ENCODE assay signal across 11 mouse cellular contexts in genomic region chr5:53379612-53380011, GRCm38 (mm10).
A peak's percentile ranks its signal among the peaks of the same experiment; 100 is the strongest.
DNase-seq lines count a peak whose midpoint lies in the region; ATAC-seq lines count a peak whose summit lies in the region.
"Had no signal": no experiment of that assay in that cellular context is flagged by ENCODE, and none has a peak within 500 bp of the region (broad histone marks: within the 10 kb centered on the region; RNA-seq: fewer than 3 reads in every experiment).

No protein-coding gene starts in this region.

- no peak for ATAC-seq in forebrain, embryonic 16.5 days
- ATAC-seq in forebrain, embryonic 15.5 days (replicated peaks): no peak
- ATAC-seq in midbrain, embryonic 16.5 days: peak; percentile 32; the same call in 1 of the 2 replicates
- ATAC-seq in stomach, embryonic 15.5 days (ENCODE audit: insufficient read depth, low FRiP score, low read depth): peak; percentile 70
- no peak for ATAC-seq in monocyte, adult 5-6 weeks (replicated peaks; ENCODE audit: insufficient number of reproducible peaks, low FRiP score, low TSS enrichment, poor library complexity, severe bottlenecking)
- ATAC-seq: forebrain, embryonic 14.5 days had no signal

- WGBS in forebrain, embryonic 16.5 days: 67% methylated on average over 17 of the region's 17 CpGs
- 71% methylated on average over 17 of the region's 17 CpGs for WGBS in forebrain, embryonic 15.5 days
- WGBS in midbrain, embryonic 16.5 days: 68% methylated on average over 17 of the region's 17 CpGs
- 84% methylated on average over 17 of the region's 17 CpGs for WGBS in midbrain, embryonic 10.5 days
- WGBS in stomach, embryonic 15.5 days: 34% methylated on average over 17 of the region's 17 CpGs

- no peak overlapping the region for H3K27ac ChIP-seq in forebrain, embryonic 16.5 days (ENCODE audit: low read length)
- no peak overlapping the region for H3K27ac ChIP-seq in forebrain, embryonic 15.5 days (replicated peaks)
- no peak overlapping the region for H3K27ac ChIP-seq in midbrain, embryonic 16.5 days (ENCODE audit: low read length)
- no peak overlapping the region for H3K27ac ChIP-seq in midbrain, embryonic 10.5 days (replicated peaks)
- peak overlapping the region; percentile 78 for H3K27ac ChIP-seq in stomach, embryonic 15.5 days

- H3K4me3 ChIP-seq in forebrain, embryonic 16.5 days (replicated peaks; ENCODE audit: low read length): no peak overlapping the region
- H3K4me3 ChIP-seq in forebrain, embryonic 15.5 days: no peak overlapping the region
- no peak overlapping the region for H3K4me3 ChIP-seq in midbrain, embryonic 16.5 days (ENCODE audit: low read depth, low read length)
- H3K4me3 ChIP-seq in midbrain, embryonic 10.5 days: no peak overlapping the region
- no peak overlapping the region for H3K4me3 ChIP-seq in stomach, embryonic 15.5 days (replicated peaks)

- H3K36me3 ChIP-seq in forebrain, embryonic 16.5 days (ENCODE audit: control insufficient read depth, insufficient read depth): no peaks in the 10 kb centered on the region
- no peaks in the 10 kb centered on the region for H3K36me3 ChIP-seq in forebrain, embryonic 15.5 days
- no peaks in the 10 kb centered on the region for H3K36me3 ChIP-seq in midbrain, embryonic 16.5 days (ENCODE audit: control insufficient read depth, insufficient read depth, low read length)
- H3K36me3 ChIP-seq in midbrain, embryonic 10.5 days: no peaks in the 10 kb centered on the region
- H3K36me3 ChIP-seq in stomach, embryonic 15.5 days: no peaks in the 10 kb centered on the region

- H3K27me3 ChIP-seq in forebrain, embryonic 16.5 days (replicated peaks; ENCODE audit: control insufficient read depth, insufficient read depth, low read length): no peaks in the 10 kb centered on the region
- H3K27me3 ChIP-seq in forebrain, embryonic 15.5 days: no peaks in the 10 kb centered on the region
- H3K27me3 ChIP-seq in midbrain, embryonic 16.5 days (ENCODE audit: control insufficient read depth, insufficient read depth, low read depth, low read length): no peaks in the 10 kb centered on the region
- no peaks in the 10 kb centered on the region for H3K27me3 ChIP-seq in midbrain, embryonic 10.5 days (ENCODE audit: low read depth, poor library complexity, severe bottlenecking)
- no peaks in the 10 kb centered on the region for H3K27me3 ChIP-seq in stomach, embryonic 15.5 days (replicated peaks)

- H3K4me1 ChIP-seq in forebrain, embryonic 16.5 days (replicated peaks; ENCODE audit: control insufficient read depth, insufficient read depth, low read length): peaks cover 4% of the 10 kb centered on the region; the same call in 1 of the 2 replicates
- no peaks in the 10 kb centered on the region for H3K4me1 ChIP-seq in forebrain, embryonic 15.5 days
- no peaks in the 10 kb centered on the region; the same call in 1 of the 2 replicates for H3K4me1 ChIP-seq in midbrain, embryonic 16.5 days (ENCODE audit: control insufficient read depth, insufficient read depth, low read length)
- no peaks in the 10 kb centered on the region for H3K4me1 ChIP-seq in midbrain, embryonic 10.5 days
- H3K4me1 ChIP-seq in stomach, embryonic 15.5 days: peaks cover 14% of the 10 kb centered on the region

- no peak overlapping the region for H3K4me2 ChIP-seq in forebrain, embryonic 16.5 days (ENCODE audit: low read length)
- no peak overlapping the region for H3K4me2 ChIP-seq in forebrain, embryonic 15.5 days (replicated peaks)
- no peak overlapping the region for H3K4me2 ChIP-seq in midbrain, embryonic 16.5 days (ENCODE audit: low read length)
- H3K4me2 ChIP-seq in stomach, embryonic 15.5 days: peak overlapping the region; percentile 7; the same call in 1 of the 2 replicates

- DNase-seq in midbrain, embryonic 10.5 days (ENCODE audit: low spot score): no peak
- DNase-seq in kidney, postnatal 36 days: peak; percentile 70 to 81
- DNase-seq in cerebellum, adult 11 months: no peak
- DNase-seq: adrenal gland, adult 2 months; lung, adult 18-20 months had no signal

- H3K9me3 ChIP-seq in forebrain, embryonic 16.5 days (ENCODE audit: control insufficient read depth, low read length): no peaks in the 10 kb centered on the region
- no peaks in the 10 kb centered on the region for H3K9me3 ChIP-seq in forebrain, embryonic 15.5 days
- H3K9me3 ChIP-seq in midbrain, embryonic 16.5 days (replicated peaks; ENCODE audit: control insufficient read depth, low read length, poor library complexity, severe bottlenecking): no peaks in the 10 kb centered on the region
- no peaks in the 10 kb centered on the region for H3K9me3 ChIP-seq in midbrain, embryonic 10.5 days (replicated peaks)
- H3K9me3 ChIP-seq in stomach, embryonic 15.5 days: no peaks in the 10 kb centered on the region

- 0 out of 2 replicates have a peak overlapping the region, but pooled peaks have one; percentile 26 for H3K9ac ChIP-seq in forebrain, embryonic 16.5 days (replicated peaks; ENCODE audit: low read depth, low read length)
- no peak overlapping the region for H3K9ac ChIP-seq in forebrain, embryonic 15.5 days (replicated peaks)
- no peak overlapping the region for H3K9ac ChIP-seq in midbrain, embryonic 16.5 days (ENCODE audit: low read depth, low read length)
- H3K9ac ChIP-seq in stomach, embryonic 15.5 days: no peak overlapping the region

Comparison
In these comparisons a context has a peak if more than half of its experiments do, and no peak if none do; other contexts are left out.
1. ATAC-seq: peak in midbrain, embryonic 16.5 days (single experiment) and stomach, embryonic 15.5 days (single experiment); none in forebrain, embryonic 16.5 days (single experiment), forebrain, embryonic 15.5 days (single experiment) and monocyte, adult 5-6 weeks (single experiment).
2. DNase-seq: peak in kidney, postnatal 36 days (2 of 2); none in midbrain, embryonic 10.5 days (single experiment) and cerebellum, adult 11 months (single experiment).